In genomic region chr16:64677352-64677751, GRCm38 (mm10) we compare ENCODE assay signal across 18 mouse cellular contexts.
A peak's percentile ranks its signal among the peaks of the same experiment; 100 is the strongest.
DNase-seq lines count a peak whose midpoint lies in the region; ATAC-seq and TF ChIP-seq lines count a peak whose summit lies in the region.
"Had no signal": no experiment of that assay in that cellular context is flagged by ENCODE, and none has a peak within 500 bp of the region (broad histone marks: within the 10 kb centered on the region; RNA-seq: fewer than 3 reads in every experiment).

No protein-coding gene starts in this region.

- intact Hi-C loops in left cerebral cortex, postnatal 4 days (cut with DNase I) = no loop called here
- intact Hi-C loops in left cerebral cortex, adult 2 months (cut with DNase I) = no loop called here

- H3K4me2 ChIP-seq in embryonic facial prominence, embryonic 12.5 days (replicated peaks) = no peak overlapping the region
- no peak overlapping the region for H3K4me2 ChIP-seq in neural tube, embryonic 15.5 days
- no peak overlapping the region for H3K4me2 ChIP-seq in stomach, postnatal 0 days (replicated peaks; ENCODE audit: low read depth)
- H3K4me2 ChIP-seq: heart, embryonic 15.5 days had no signal

- H3K27ac ChIP-seq in embryonic facial prominence, embryonic 12.5 days = no peak overlapping the region
- no peak overlapping the region for H3K27ac ChIP-seq in embryonic facial prominence, embryonic 10.5 days (replicated peaks)
- no peak overlapping the region for H3K27ac ChIP-seq in left cerebral cortex, adult 2 months
- no peak overlapping the region for H3K27ac ChIP-seq in neural tube, embryonic 15.5 days (replicated peaks)
- H3K27ac ChIP-seq in stomach, postnatal 0 days (replicated peaks) = no peak overlapping the region
- H3K27ac ChIP-seq: heart, embryonic 15.5 days had no signal

- H3K4me1 ChIP-seq in embryonic facial prominence, embryonic 12.5 days = no peaks in the 10 kb centered on the region; the same call in 1 of the 2 replicates
- no peaks in the 10 kb centered on the region for H3K4me1 ChIP-seq in embryonic facial prominence, embryonic 10.5 days
- H3K4me1 ChIP-seq in neural tube, embryonic 15.5 days = 0 out of 2 replicates have a peak, but pooled peaks cover 2% of the 10 kb centered on the region
- H3K4me1 ChIP-seq in stomach, postnatal 0 days (replicated peaks; ENCODE audit: control insufficient read depth, insufficient read depth) = no peaks in the 10 kb centered on the region
- H3K4me1 ChIP-seq: heart, embryonic 15.5 days had no signal

- no peak overlapping the region for H3K4me3 ChIP-seq in embryonic facial prominence, embryonic 12.5 days
- no peak overlapping the region for H3K4me3 ChIP-seq in embryonic facial prominence, embryonic 10.5 days
- no peak overlapping the region for H3K4me3 ChIP-seq in left cerebral cortex, adult 2 months
- H3K4me3 ChIP-seq in neural tube, embryonic 15.5 days (replicated peaks) = no peak overlapping the region
- H3K4me3 ChIP-seq in stomach, postnatal 0 days (ENCODE audit: low read depth, low read length) = no peak overlapping the region
- H3K4me3 ChIP-seq: heart, embryonic 15.5 days had no signal

- H3K27me3 ChIP-seq in embryonic facial prominence, embryonic 12.5 days = no peaks in the 10 kb centered on the region
- no peaks in the 10 kb centered on the region for H3K27me3 ChIP-seq in embryonic facial prominence, embryonic 10.5 days (replicated peaks; ENCODE audit: low read depth, poor library complexity, severe bottlenecking)
- H3K27me3 ChIP-seq in neural tube, embryonic 15.5 days (replicated peaks) = no peaks in the 10 kb centered on the region
- H3K27me3 ChIP-seq in stomach, postnatal 0 days (ENCODE audit: control insufficient read depth, insufficient read depth, low read length) = no peaks in the 10 kb centered on the region
- H3K27me3 ChIP-seq: CH12.LX; heart, embryonic 15.5 days had no signal

- H3K36me3 ChIP-seq in embryonic facial prominence, embryonic 12.5 days = no peaks in the 10 kb centered on the region
- no peaks in the 10 kb centered on the region for H3K36me3 ChIP-seq in embryonic facial prominence, embryonic 10.5 days (replicated peaks)
- no peaks in the 10 kb centered on the region for H3K36me3 ChIP-seq in neural tube, embryonic 15.5 days
- H3K36me3 ChIP-seq in stomach, postnatal 0 days (ENCODE audit: control insufficient read depth, insufficient read depth, low read length) = no peaks in the 10 kb centered on the region
- H3K36me3 ChIP-seq: heart, embryonic 15.5 days had no signal

- H3K9ac ChIP-seq in embryonic facial prominence, embryonic 12.5 days = no peak overlapping the region
- H3K9ac ChIP-seq in neural tube, embryonic 15.5 days (replicated peaks) = no peak overlapping the region
- H3K9ac ChIP-seq in stomach, postnatal 0 days (ENCODE audit: low read length) = no peak overlapping the region
- H3K9ac ChIP-seq: heart, embryonic 15.5 days; liver, postnatal 0 days had no signal

- TF ChIP-seq EP300 in stomach, postnatal 0 days (optimal IDR thresholded peaks at IDR 0.05) = no peak

- no peaks in the 10 kb centered on the region for H3K9me3 ChIP-seq in embryonic facial prominence, embryonic 12.5 days
- no peaks in the 10 kb centered on the region for H3K9me3 ChIP-seq in embryonic facial prominence, embryonic 10.5 days
- H3K9me3 ChIP-seq in neural tube, embryonic 15.5 days (replicated peaks) = no peaks in the 10 kb centered on the region
- H3K9me3 ChIP-seq in stomach, postnatal 0 days (ENCODE audit: control insufficient read depth, low read length) = no peaks in the 10 kb centered on the region
- H3K9me3 ChIP-seq: heart, embryonic 15.5 days had no signal

- 71% methylated on average over 8 of the region's 8 CpGs for WGBS in embryonic facial prominence, embryonic 12.5 days
- 87% methylated on average over 8 of the region's 8 CpGs for WGBS in embryonic facial prominence, embryonic 10.5 days
- 53% methylated on average over 8 of the region's 8 CpGs for WGBS in neural tube, embryonic 15.5 days
- WGBS in stomach, postnatal 0 days = 36% methylated on average over 8 of the region's 8 CpGs

- no peak for TF ChIP-seq CTCF in left cerebral cortex, adult 2 months (IDR thresholded peaks at IDR 0.05)
- TF ChIP-seq CTCF in stomach, postnatal 0 days (IDR thresholded peaks at IDR 0.05; ENCODE audit: low read depth) = peak; percentile 9; the same call in 1 of the 2 replicates

- no peak for DNase-seq in embryonic facial prominence, embryonic 10.5 days (ENCODE audit: low spot score)
- DNase-seq in left cerebral cortex, postnatal 4 days = peak; percentile 4
- no peak for DNase-seq in left cerebral cortex, adult 2 months (ENCODE audit: extremely low spot score in 1 of 2, low spot score in 2 of 2)
- no peak for DNase-seq in neural tube, embryonic 10.5 days (ENCODE audit: extremely low spot score, low spot score)
- DNase-seq in stomach, postnatal 0 days (ENCODE audit: low spot score) = no peak
- DNase-seq in adipocyte (ENCODE audit: low spot score) = no peak
- DNase-seq: adrenal gland, adult 2 months; cerebellum, adult 2 months; gastrocnemius, postnatal 10 days; heart, adult 18-20 months; kidney, adult 11 months; kidney, postnatal 10 days; liver; liver, postnatal 0 days had no signal

- 0 out of 2 replicates have a peak, but pooled peaks have one; percentile 47 for ATAC-seq in embryonic facial prominence, embryonic 12.5 days (ENCODE audit: insufficient number of reproducible peaks, insufficient read depth, low FRiP score, low TSS enrichment)
- 0 out of 2 replicates have a peak, but pooled peaks have one; percentile 41 for ATAC-seq in neural tube, embryonic 15.5 days (ENCODE audit: low FRiP score)
- ATAC-seq in stomach, postnatal 0 days (ENCODE audit: low FRiP score, low TSS enrichment) = no peak
- ATAC-seq: liver, postnatal 0 days had no signal
